Mouse (Mus musculus) cerebellum, postnatal 25 days (tissue): ENCODE measurements around the gene Txndc12.
A peak's percentile ranks its signal among the peaks of the same experiment; 100 is the strongest.

Experiments used
- DNase-seq, 2 experiments: peaks; one replicate each; pipeline ENCODE4 v3.0.0; 2021; ENCODE audit warnings: mixed read lengths in 2 of 2

The Txndc12 gene

GRCm38 (mm10) chr4:108847715-108848504, 13.5 kb downstream of the Txndc12 start, which contains the start of gene Kti12:
Gene Kti12 (plus strand): TSS chr4:108847785.
- DNase-seq: peak; percentile 85 to 88

DNA sequence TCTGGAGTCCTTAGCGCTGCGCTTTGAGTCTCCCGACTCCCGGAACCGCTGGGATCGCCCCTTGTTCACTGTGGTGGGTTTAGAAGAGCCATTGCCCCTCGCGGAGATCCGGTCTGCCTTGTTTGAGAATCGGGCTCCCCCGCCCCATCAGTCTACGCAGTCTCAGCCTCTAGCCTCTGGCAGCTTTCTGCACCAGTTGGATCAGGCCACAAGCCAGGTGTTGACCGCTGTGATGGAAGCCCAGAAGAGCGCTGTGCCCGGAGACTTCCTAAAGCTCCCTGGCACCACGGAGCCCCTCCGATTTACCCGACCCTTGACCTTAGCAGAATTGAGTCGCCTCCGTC, 14.1 kb downstream of the Txndc12 start, which contains the start of gene A730015C16Rik:
Gene A730015C16Rik (minus strand): TSS at position 115 of the 344 bp plus-strand sequence.
- DNase-seq: peak in 1 of 2 experiments; percentile 25

- no peak for DNase-seq
Observed at GRCm38 (mm10) chr4:108866806-108867205, 32.4 kb downstream of the Txndc12 start.

- peak; percentile 76 to 91 for DNase-seq
Observed at GRCm38 (mm10) chr4:108869730-108870374, 35.5 kb downstream of the Txndc12 start.

GRCm38 (mm10) chr4:108873746-108874145, 39.3 kb downstream of the Txndc12 start:
- DNase-seq: no peak

DNA sequence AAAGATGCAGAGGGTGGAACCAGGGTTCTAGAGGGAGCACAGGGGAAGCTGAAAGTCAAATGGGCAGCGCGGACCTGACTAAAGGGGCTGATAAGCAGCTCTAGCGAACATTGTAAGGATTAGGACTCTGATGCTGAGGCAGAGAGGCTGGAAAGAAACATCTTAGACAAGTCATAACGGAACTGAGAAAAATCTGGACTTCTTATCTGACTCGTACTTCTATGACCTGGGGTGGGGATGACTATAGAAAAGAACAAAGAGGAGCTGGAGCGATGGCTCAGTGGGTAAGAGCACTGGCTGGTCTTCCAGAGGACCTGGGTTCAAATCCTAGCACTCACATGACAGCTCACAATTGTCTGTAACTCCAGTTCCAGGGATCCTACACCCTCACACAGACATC, 43.5 kb downstream of the Txndc12 start:
- DNase-seq: no peak

- DNase-seq: peak; percentile 33 to 51
Observed at GRCm38 (mm10) chr4:108878963-108879822, 44.8 kb downstream of the Txndc12 start, which contains the start of gene Rab3b. Gene Rab3b (plus strand): TSS chr4:108879063.

DNA sequence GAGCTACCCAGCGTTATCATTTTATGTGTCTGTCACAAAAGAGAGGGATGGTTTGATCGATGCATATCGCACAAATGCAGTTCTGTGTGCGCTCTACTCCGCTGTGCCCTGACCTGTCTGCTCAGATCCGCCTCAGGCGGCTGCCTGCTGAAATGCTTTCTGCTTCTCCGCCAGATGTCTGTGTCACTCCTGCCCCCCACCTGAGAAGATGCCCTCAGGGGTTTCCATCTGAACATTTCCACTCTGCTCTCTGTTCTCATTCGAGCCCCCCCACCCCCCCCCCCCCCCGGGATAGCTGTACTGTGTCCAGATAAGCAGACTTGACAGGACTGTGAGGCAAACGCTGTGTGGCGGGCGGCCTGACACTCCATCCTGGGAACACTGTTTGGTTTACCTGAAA, 49.4 kb downstream of the Txndc12 start:
- DNase-seq: peak in 1 of 2 experiments; percentile 23

DNA sequence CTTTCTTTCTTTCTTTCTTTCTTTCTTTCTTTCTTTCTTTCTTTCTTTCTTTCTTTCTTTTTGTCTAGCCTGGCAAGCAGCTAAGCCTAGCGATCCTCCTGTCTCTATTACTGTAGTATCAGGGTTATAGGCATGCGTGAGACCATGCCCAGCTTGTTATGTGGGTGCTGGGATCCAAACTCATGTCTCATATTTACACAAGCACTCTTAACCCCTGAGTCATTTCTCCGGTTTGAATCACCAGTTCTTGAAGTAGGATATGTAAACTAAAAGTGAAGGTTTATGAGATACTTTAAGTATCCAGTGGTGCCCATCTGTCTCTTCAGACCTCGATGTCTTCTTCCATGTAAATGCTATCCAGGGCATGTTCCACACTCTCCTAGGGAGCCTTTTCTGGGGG, 53.1 kb downstream of the Txndc12 start:
- no peak for DNase-seq

DNA sequence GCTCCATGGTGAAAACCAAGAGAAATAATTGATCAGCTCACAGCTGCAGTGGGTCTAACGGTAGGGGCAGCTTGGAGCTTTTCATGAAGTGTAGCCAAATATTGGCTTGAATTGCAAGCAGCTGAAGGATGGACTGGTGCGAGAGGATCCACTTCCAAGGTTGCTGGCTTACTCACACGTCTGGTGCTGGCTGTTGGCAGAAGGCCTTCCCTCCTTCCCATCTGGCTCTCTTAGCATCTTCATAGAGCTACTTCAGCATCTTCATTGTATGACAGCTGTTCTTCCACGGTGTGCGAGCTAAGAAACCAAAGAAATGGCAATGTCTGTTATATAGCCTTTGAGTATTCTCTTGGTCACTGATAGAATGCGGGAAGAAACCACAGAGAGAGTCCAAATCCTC, 56.5 kb downstream of the Txndc12 start:
- DNase-seq: no peak

DNA sequence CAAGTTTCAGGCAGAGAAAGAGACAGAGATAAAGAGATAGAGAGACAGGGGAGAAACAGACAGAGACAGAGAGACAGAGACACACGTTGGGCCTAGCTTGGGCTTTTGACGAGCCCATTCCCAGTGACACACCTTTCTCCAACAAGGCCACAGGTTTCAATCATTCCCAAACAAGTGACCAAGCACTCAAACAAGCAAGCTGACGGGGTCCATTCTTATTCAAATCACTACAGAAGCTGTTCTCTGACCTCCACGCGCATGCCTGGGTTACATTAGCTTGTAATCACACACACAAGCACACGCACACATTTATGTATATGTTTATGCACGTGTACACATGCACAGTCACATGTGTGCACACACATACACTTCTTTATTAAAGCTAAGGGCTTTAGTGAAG, 66.0 kb downstream of the Txndc12 start:
- DNase-seq: no peak

DNA sequence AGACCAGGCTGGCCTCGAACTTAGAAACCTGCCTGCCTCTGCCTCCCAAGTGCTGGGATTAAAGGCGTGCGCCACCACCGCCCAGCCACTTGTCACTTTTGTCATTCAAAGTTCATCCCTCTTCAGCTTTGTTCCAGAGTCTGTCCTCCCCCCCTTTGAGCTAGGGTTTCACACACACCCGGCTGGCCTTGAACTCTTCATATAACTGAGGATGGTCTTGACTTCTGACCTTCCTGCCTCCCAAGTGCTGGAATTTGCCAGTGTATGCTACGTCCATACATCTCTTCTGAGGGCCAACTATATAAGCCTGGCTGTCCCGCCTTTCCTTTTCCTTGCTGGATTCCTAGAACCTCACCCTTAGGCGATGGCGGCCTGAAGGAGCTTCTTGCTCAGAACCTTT, 68.5 kb downstream of the Txndc12 start:
- no peak for DNase-seq

GRCm38 (mm10) chr4:108903346-108903745, 68.9 kb downstream of the Txndc12 start:
- no peak for DNase-seq

GRCm38 (mm10) chr4:108904076-108904475, 69.7 kb downstream of the Txndc12 start:
- no peak for DNase-seq

- no peak for DNase-seq
Observed at GRCm38 (mm10) chr4:108904790-108905189, 70.4 kb downstream of the Txndc12 start.

DNA sequence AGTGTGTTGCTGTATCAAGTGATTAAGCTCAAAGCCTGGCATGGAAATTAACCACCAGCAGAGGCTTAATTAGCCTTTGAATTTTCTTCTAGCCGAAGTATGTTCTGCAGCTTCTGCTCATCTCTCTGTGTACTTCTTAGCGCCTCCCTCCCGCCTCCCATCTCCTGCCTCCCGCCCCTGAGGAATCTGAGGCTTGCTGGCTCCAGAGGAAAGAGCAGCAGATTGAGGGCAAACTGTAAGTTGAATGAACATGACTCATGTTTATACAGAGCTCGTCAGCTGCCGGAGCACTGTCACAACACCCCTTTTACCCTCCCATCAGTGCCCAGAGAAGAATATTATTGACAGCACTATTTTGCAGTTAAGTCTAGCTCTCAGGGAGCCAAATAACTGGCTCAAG, 71.5 kb downstream of the Txndc12 start:
- DNase-seq: no peak

- DNase-seq: no peak
Observed at GRCm38 (mm10) chr4:108907475-108907874, 73.1 kb downstream of the Txndc12 start.

DNA sequence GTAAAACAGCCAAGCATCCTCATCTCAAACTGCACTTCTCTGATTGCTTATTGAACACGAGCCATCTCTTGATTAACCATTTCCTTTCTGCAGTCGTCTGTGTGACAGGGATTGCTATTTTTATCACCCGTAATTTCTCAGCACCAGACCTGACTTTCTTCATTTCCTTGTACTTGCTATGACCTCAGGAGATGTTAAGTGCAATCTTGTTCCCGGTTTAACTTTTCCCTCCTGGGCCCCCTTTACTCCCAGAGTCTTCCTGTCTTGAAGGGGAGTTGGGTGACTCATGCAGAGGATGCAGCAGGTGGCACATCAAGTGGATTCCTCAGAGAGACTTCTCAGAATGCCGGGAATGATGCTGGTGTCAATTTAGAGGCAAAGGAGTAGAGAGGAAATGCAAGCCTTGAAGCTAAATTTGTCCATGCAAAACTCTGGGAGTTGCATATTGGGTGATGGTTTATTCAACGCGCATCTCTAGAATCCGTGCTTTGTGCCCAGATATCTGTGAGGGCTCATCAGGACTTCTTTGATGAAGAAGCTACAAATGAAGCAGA, 75.5 kb downstream of the Txndc12 start:
- no peak for DNase-seq
